Mouse (Mus musculus) forebrain, embryonic 13.5 days (tissue): ENCODE data around the gene Sox4. TPM values are rescaled to one million over a fixed set of nuclear protein-coding genes. Genes with fewer than 3 reads are reported as not detected.
A peak's percentile ranks its signal among the peaks of the same experiment; 100 is the strongest.

Source experiments
- ATAC-seq: fragments of 200-750 bp; cut with Nextera tagmentation; 2 replicates; pipeline ENCODE4 v1.8.0; 2017
- H3K27ac ChIP-seq: fragments of 300-500 bp; sonication (generic); 2 replicates; pipeline ENCODE4 v1.5.1; 2015; ENCODE audit warnings: inconsistent platforms, mild to moderate bottlenecking, moderate library complexity
- H3K27me3 ChIP-seq: fragments of 300-500 bp; sonication (generic); 2 replicates; pipeline ENCODE4 v1.6.1; 2015; ENCODE audit warnings: mild to moderate bottlenecking, inconsistent platforms
- H3K36me3 ChIP-seq: fragments of 300-500 bp; sonication (generic); 2 replicates; pipeline ENCODE4 v1.6.1; 2015; ENCODE audit warnings: mild to moderate bottlenecking, inconsistent platforms; ENCODE audit not compliant: poor library complexity, severe bottlenecking
- H3K4me1 ChIP-seq: fragments of 300-500 bp; sonication (generic); 2 replicates; pipeline ENCODE4 v1.6.1; 2015; ENCODE audit warnings: inconsistent platforms
- H3K4me2 ChIP-seq: fragments of 300-500 bp; sonication (generic); 2 replicates; pipeline ENCODE4 v1.6.1; 2015; ENCODE audit warnings: inconsistent platforms, mild to moderate bottlenecking, moderate library complexity
- H3K4me3 ChIP-seq: fragments of 300-500 bp; sonication (generic); 2 replicates; pipeline ENCODE4 v1.5.1; 2015; ENCODE audit warnings: mild to moderate bottlenecking, inconsistent platforms
- H3K9ac ChIP-seq: fragments of 300-500 bp; sonication (generic); 2 replicates; pipeline ENCODE4 v1.6.1; 2015; ENCODE audit warnings: mild to moderate bottlenecking, inconsistent platforms
- H3K9me3 ChIP-seq: fragments of 300-500 bp; sonication (generic); replicated peaks from 2 replicates; pipeline ENCODE4 v1.6.1; 2016; ENCODE audit warnings: inconsistent platforms
- whole genome bisulfite sequencing: fragments of 180-500 bp; shearing (Covaris S2); methylation state at CpG from one replicate; pipeline ENCODE4 v1.1.7; 2015; 5-methylcytosine and 5-hydroxymethylcytosine counted together
- polyA plus RNA-seq: library from polyadenylated mRNA; unstranded; fragments of >200 nt; fragmentation: Nextera tagmentation; extraction: Ambion mirVana; gene quantifications from 2 replicates; pipeline ENCODE4 v1.2.1, GENCODE M21; 2015

Sox4 gene
- polyA plus RNA-seq, 1 experiment from 2014 or later: 218 TPM

DNA sequence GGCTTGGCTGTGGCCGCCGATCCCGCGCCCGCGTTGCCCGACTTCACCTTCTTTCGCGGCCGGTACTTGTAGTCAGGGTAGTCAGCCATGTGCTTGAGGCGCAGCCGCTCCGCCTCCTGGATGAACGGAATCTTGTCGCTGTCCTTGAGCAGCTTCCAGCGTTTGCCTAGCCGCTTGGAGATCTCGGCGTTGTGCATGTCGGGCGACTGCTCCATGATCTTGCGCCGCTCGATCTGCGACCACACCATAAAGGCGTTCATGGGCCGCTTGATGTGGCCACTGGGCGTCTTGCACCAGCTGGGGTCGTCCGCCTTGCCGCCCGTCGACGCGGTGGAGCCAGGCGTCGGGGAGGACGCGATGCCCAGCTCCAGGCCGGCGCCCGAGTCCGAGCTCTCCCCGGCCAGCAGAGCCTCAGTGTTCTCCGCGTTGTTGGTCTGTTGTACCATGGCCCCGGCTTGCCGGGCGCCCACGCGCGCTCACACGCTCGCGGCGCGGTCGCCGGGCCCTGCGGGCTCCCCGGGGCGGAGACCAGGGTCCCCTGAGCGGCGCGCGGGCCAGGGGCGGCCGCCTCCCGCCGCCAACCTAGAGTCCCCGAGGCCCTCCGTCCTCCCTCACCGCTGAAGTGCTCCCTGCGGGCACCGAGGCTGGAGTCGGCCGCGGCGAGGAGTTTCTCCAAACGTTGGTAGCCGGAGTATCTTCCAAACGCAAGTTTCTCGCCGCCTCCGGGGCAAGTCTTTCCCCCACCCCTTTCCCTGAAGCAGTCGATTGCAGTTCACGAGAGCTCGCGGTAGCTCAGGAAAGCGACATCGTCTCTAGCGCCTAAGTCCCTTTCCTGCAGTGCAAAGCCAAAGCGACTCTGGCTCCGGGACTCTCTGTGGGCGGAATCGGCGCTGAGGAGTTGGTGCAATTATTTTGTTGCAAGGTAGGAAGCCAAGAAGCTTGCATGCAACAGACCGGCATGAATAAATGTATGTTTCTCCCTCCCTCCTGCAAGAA lies 639 bp downstream of the Sox4 start:
- Histone ChIP-seq H3K9me3 (no peaks in the 10 kb centered on the region), H3K4me3 (peak overlapping the region; percentile 100), H3K4me1 (peaks cover 29% of the 10 kb centered on the region), H3K4me2 (peak overlapping the region; percentile 53), H3K27ac (peak overlapping the region; percentile 100), H3K27me3 (no peaks in the 10 kb centered on the region), H3K36me3 (peaks cover 22% of the 10 kb centered on the region), H3K9ac (peak overlapping the region; percentile 100)
- under 1% methylated on average over 98 of the region's 98 CpGs for WGBS
- ATAC-seq: peak; percentile 7

DNA sequence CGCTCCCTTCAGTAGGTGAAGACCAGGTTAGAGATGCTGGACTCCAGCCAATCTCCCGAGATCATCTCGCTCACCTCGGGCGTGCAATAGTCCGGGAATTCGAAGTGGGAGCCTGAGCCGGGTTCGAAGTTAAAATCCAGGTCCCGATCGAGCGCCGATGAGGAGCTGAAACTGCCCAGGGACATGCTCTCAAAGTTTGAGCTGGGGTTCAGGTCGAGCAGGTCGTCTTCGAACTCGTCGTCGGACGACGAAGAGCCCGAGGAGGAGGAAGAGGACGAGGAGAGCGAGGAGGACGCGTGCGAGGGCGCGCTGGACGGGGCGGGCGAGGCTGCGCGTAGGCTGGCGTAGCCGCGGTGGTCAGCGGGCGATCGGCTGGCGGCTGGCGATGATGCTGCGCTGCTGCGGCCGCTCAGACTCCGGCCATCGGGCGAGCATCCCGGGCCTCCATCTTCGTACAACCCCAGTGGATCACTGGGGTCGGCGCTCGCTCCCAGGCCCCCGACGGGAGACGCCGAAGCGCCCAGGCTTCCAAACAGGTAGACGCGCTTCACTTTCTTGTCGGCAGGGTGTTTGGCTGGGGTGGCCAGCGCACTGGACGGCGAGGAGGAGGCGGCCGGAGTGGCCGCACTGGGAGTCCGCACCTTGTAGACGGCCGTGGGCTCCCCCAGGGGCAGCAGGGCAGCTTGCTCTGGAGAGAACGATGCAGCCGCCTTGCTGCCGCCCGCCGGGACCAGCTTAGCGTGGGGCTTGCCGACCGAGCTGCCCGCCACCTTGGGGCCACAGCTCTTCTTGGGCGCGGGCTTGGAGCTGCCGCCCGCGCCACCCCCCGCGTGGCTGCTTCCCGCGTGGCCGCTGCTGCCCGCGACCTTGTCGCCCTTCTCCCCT lies 1.6 kb downstream of the Sox4 start:
- H3K27ac ChIP-seq: peak overlapping the region; percentile 100
- WGBS: under 1% methylated on average over 83 of the region's 92 CpGs
- no peak for ATAC-seq
- H3K4me1 ChIP-seq: peaks cover 29% of the 10 kb centered on the region
- H3K36me3 ChIP-seq: peaks cover 23% of the 10 kb centered on the region
- no peaks in the 10 kb centered on the region for H3K9me3 ChIP-seq
- H3K4me2 ChIP-seq: peak overlapping the region; percentile 53
- H3K9ac ChIP-seq: peak overlapping the region; percentile 100
- peak overlapping the region; percentile 100 for H3K4me3 ChIP-seq
- H3K27me3 ChIP-seq: no peaks in the 10 kb centered on the region

DNA sequence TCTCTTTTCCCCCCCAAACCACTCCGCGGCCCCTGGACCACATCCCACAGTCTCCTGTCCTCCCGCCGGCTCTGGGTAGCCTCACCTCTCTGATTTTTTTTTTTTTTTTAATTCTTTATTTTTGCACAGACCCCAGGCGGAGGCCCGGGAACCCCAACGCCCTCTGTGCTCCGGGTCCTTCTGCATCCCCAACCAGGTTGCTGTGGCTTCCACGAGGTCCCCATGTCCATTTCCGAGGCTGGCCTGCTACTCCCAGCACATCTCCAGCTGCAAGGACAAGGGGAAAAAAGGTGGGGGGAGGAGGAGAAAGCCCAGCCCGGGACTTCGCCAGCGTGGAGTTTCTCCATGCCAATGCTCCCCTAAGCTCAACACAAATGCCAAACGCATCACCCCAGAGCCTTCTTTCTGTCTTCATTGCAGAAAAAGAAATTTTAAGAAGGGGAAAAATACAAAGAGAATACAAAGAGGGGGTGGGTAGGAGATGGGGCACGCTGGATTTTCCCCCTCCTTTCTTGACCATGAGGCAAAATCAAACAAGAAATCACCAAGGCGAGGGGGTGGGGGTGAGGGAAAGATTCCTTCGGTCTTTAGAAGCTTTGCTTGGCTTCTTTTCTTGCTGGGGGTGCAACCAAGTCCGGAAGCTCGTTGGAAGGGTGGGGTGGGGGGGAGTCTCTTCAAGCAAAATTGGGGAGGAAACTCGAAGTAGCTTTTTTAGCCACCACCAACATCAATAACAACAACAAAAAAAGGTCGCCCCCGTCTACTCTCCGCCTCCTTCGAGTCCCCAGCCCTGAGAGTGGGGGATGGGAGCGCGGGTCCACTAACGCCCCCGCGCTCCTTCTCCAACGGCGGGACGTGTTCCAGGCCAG lies 2.7 kb downstream of the Sox4 start:
- Histone ChIP-seq H3K9me3 (no peaks in the 10 kb centered on the region), H3K4me1 (peaks cover 33% of the 10 kb centered on the region), H3K4me3 (peak overlapping the region; percentile 100), H3K27me3 (no peaks in the 10 kb centered on the region), H3K4me2 (peak overlapping the region; percentile 53), H3K9ac (peak overlapping the region; percentile 100), H3K27ac (peak overlapping the region; percentile 100), H3K36me3 (peaks cover 23% of the 10 kb centered on the region)
- 1% methylated on average over 32 of the region's 32 CpGs for WGBS
- ATAC-seq: no peak

DNA sequence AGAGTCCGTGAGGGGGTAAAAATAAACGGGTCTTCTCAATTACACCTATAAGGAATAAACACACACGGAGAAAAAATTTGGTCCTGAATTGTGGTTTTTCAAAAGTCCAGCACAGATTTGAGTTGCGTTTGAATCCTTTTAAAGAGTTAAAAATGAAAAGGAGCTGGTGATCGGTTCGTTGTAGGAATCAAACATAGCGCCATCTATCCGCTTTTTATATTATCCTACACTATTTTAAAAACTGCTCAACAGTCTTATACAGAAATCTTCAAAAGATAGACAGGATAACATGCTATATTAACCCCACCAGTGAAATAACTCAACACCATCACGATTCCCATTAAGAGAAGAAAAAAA lies 3.3 kb downstream of the Sox4 start:
- Histone ChIP-seq H3K36me3 (peaks cover 29% of the 10 kb centered on the region), H3K4me2 (peak overlapping the region; percentile 53), H3K9me3 (no peaks in the 10 kb centered on the region), H3K9ac (peak overlapping the region; percentile 100), H3K4me3 (peak overlapping the region; percentile 100), H3K27ac (peak overlapping the region; percentile 100), H3K4me1 (peaks cover 33% of the 10 kb centered on the region), H3K27me3 (no peaks in the 10 kb centered on the region)
- ATAC-seq: no peak
- under 1% methylated on average over 9 of the region's 9 CpGs for WGBS

DNA sequence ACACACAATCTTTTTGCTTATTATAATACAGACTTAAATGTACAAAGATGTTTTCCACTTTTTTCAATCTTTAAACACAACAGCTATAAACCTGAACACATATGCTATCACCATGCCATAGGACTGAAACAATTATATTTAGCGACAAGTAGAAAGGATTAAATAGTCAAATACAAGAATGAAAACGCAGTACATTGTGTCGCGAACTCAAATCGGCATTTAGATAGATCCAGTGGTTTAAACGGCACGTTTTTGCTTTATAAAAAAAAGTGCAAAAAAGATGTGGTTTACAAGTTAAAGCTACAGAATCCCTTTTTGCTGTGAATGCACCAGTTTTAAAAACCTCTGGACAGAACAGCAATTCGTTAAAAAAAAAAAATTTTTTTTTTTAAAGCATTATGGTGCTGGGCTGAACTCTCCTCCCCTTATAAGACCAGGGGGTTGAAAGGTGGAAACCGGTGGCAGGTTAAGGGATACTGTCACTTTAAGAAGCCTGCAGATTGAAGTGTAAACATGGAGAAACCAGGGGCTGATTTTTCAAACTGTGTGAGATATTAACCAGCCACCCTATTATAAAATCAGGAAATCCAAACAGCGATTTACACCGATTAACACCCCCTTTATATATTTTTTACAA lies 4.1 kb downstream of the Sox4 start:
- Histone ChIP-seq H3K27ac (peak overlapping the region; percentile 92), H3K4me1 (peaks cover 28% of the 10 kb centered on the region), H3K36me3 (peaks cover 30% of the 10 kb centered on the region), H3K27me3 (no peaks in the 10 kb centered on the region), H3K9ac (peak overlapping the region; percentile 81), H3K4me2 (peak overlapping the region; percentile 80), H3K9me3 (no peaks in the 10 kb centered on the region), H3K4me3 (peak overlapping the region; percentile 100)
- WGBS: 2% methylated on average over 11 of the region's 11 CpGs
- no peak for ATAC-seq

DNA sequence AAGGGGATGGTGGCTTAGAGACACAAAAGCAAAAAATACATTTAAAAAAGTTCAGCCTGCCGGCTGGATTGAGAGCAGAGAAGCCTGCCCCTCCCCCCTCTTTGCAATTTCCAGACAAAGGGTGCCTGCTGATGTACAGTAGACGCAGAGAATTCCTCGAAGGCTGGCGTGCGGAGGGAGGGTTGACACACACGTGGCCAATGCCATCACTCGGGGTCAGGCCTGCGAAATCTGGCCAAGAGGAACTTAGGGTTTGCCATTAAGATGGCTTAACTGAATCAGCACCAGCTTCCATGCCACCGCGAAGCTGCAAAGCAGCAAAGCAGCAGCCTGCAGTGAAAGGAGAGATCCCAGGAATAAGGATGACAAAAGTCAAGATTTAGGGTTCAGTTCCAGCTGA lies 5.0 kb downstream of the Sox4 start:
- no peak for ATAC-seq
- peak overlapping the region; percentile 100 for H3K4me3 ChIP-seq
- under 1% methylated on average over 10 of the region's 10 CpGs for WGBS
- H3K4me1 ChIP-seq: peaks cover 24% of the 10 kb centered on the region
- no peaks in the 10 kb centered on the region for H3K9me3 ChIP-seq
- no peaks in the 10 kb centered on the region for H3K27me3 ChIP-seq
- H3K4me2 ChIP-seq: peak overlapping the region; percentile 80
- H3K36me3 ChIP-seq: peaks cover 30% of the 10 kb centered on the region
- peak overlapping the region; percentile 92 for H3K27ac ChIP-seq
- peak overlapping the region; percentile 81 for H3K9ac ChIP-seq

DNA sequence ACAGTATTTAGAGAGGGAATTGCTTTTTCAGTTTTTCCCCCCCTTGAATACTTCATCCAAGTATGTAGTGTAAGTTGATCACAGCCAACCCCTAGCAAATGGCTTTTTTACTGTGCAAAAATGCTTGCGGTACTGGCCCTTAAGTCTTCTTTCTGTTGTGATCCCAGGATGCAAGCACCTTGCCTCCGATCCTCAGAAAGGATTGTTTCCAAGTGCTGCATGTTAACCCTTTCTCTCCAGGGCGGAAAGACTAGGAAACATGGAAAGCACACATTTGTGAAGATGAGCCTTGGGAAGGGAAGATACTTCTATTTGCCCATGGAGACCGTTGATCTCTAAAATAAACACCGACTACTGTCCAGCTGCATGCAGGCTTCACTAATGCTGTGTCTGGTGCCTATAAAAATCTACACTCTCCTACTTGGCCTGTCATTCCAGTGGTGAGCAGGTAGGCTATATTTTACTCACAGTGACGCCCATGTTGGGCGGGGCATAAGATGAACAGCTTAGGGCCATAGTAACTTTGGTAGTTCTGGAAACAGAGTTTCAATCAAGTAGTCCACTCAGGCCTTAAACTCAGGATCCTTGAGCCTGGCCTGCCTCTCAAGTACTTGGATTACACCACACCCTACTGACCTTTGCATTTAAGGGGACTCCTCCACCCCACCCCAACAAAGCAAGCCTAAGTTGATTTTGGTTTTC lies 5.6 kb downstream of the Sox4 start:
- peak overlapping the region; percentile 92 for H3K27ac ChIP-seq
- H3K27me3 ChIP-seq: no peaks in the 10 kb centered on the region
- H3K4me1 ChIP-seq: peaks cover 26% of the 10 kb centered on the region
- no peaks in the 10 kb centered on the region for H3K9me3 ChIP-seq
- 20% methylated on average over 7 of the region's 7 CpGs for WGBS
- peaks cover 30% of the 10 kb centered on the region for H3K36me3 ChIP-seq
- peak overlapping the region; percentile 81 for H3K9ac ChIP-seq
- peak overlapping the region; percentile 80 for H3K4me2 ChIP-seq
- peak; percentile 20 for ATAC-seq
- peak overlapping the region; percentile 100 for H3K4me3 ChIP-seq

DNA sequence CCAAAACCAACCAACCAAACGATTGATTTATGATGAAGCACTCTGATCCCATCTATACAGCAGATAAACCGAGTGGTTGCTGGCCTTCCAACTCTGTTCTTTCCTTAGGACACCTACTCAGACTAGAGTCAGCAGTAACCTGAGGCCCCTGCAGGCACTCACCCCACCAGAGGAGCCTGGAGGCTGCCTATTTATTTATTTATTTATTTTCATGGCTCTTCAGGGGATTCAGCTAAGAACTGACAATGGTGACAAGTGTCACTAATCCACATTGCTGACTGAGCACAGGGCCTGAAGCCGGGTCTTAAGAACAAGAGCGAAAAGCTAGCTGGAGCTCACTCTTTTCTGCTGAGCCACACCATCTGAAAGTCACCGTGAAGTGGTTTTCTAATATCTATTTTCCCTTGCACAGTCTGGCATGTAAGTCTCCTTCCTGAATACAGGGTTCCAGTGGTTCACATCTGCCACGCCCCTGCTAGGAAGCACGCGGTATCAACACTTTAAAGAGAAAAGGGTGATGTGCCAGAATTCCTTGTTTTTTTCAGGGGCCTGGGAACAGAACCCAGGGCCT lies 6.9 kb downstream of the Sox4 start:
- no peaks in the 10 kb centered on the region for H3K9me3 ChIP-seq
- H3K27ac ChIP-seq: peak overlapping the region; percentile 92
- peak overlapping the region; percentile 80 for H3K4me2 ChIP-seq
- H3K27me3 ChIP-seq: no peaks in the 10 kb centered on the region
- WGBS: 50% methylated on average over 8 of the region's 8 CpGs
- H3K9ac ChIP-seq: peak overlapping the region; percentile 12
- peak; percentile 11; the same call in 1 of the 2 replicates for ATAC-seq
- H3K36me3 ChIP-seq: peaks cover 25% of the 10 kb centered on the region
- H3K4me3 ChIP-seq: no peak overlapping the region
- peaks cover 37% of the 10 kb centered on the region for H3K4me1 ChIP-seq

DNA sequence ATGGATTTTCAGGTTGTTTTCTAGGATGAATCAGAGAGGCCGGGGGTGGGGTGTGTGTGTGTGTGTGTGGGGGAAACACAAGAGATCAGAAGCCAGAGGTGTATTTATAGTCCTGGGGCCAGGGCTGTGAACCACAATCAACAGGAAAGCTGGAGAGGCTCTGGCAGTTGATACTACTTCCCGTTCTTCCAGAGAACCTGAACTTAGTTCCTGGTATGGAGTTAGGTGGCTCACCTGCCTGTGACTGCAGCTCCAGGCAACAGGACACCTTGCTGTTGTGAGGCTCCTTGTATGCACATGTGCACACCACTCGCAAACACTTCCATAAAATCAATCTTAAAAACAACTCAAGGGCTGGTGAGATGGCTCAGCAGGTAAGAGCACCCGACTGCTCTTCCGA lies 7.8 kb downstream of the Sox4 start:
- no peak overlapping the region for H3K4me3 ChIP-seq
- WGBS: 96% methylated on average over 5 of the region's 5 CpGs

DNA sequence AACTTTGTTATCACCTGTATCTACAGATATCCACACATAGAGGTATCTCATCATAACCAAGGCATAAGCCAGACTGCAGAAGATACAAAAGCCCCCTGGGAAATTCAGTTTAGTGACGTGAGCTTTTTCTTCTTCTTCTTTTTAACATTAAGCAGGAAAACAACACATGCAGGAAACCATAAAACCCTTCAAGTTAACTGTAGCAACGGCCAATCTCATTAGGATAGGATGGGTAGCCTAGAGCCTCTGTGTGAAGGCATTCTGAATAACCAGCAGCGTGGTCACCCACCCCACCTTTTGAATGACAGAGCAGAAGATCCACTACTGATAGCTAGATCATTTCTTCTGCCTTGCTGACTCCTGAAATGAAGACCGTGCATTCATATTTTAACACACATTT lies 10.6 kb downstream of the Sox4 start:
- H3K9me3 ChIP-seq: no peaks in the 10 kb centered on the region
- H3K36me3 ChIP-seq: peaks cover 8% of the 10 kb centered on the region; the same call in 1 of the 2 replicates
- H3K4me2 ChIP-seq: no peak overlapping the region
- 59% methylated on average over 4 of the region's 4 CpGs for WGBS
- ATAC-seq: no peak
- H3K4me1 ChIP-seq: peaks cover 29% of the 10 kb centered on the region
- H3K4me3 ChIP-seq: no peak overlapping the region
- no peaks in the 10 kb centered on the region for H3K27me3 ChIP-seq
- H3K27ac ChIP-seq: no peak overlapping the region
- H3K9ac ChIP-seq: no peak overlapping the region

More for the DNA sequence above, 7.8 kb downstream of the Sox4 start:
- H3K27me3 ChIP-seq: no peaks in the 10 kb centered on the region
- ATAC-seq: no peak
- no peaks in the 10 kb centered on the region for H3K9me3 ChIP-seq
- no peak overlapping the region for H3K4me2 ChIP-seq
- peaks cover 37% of the 10 kb centered on the region for H3K4me1 ChIP-seq
- no peak overlapping the region for H3K27ac ChIP-seq
- peaks cover 18% of the 10 kb centered on the region for H3K36me3 ChIP-seq
- H3K9ac ChIP-seq: no peak overlapping the region
